ENCODE assay signal across 18 mouse cellular contexts in genomic region chr4:150866494-150866893, GRCm38 (mm10). TPM values are rescaled to one million over a fixed set of nuclear protein-coding genes. Genes with fewer than 3 reads are reported as not detected.
"Had no signal": no experiment of that assay in that cellular context is flagged by ENCODE, and none has a peak within 500 bp of the region (broad histone marks: within the 10 kb centered on the region; RNA-seq: fewer than 3 reads in every experiment).

No protein-coding gene starts in this region.

- H3K9ac ChIP-seq: lung, embryonic 15.5 days; midbrain, embryonic 13.5 days; midbrain, embryonic 15.5 days; neural tube, embryonic 12.5 days; stomach, embryonic 15.5 days had no signal

- ATAC-seq: lung, postnatal 0 days; midbrain, embryonic 13.5 days; midbrain, embryonic 15.5 days had no signal

- H3K4me3 ChIP-seq: lung, embryonic 15.5 days; megakaryocyte, embryonic 14.5 days; midbrain, embryonic 13.5 days; midbrain, embryonic 15.5 days; neural tube, embryonic 12.5 days; stomach, embryonic 15.5 days had no signal

- DNase-seq: lung, adult 2 months; lung, postnatal 14 days; lung, postnatal 36 days; right cerebral cortex, postnatal 14 days; thymus, adult 18-20 months; thymus, postnatal 14 days; thymus, postnatal 36 days had no signal

- H3K27me3 ChIP-seq: lung, embryonic 15.5 days; midbrain, embryonic 13.5 days; midbrain, embryonic 15.5 days; neural tube, embryonic 12.5 days; stomach, embryonic 15.5 days had no signal

- H3K9me3 ChIP-seq: lung, embryonic 15.5 days; megakaryocyte, embryonic 14.5 days; midbrain, embryonic 13.5 days; midbrain, embryonic 15.5 days; neural tube, embryonic 12.5 days; stomach, embryonic 15.5 days had no signal

- H3K27ac ChIP-seq: lung, embryonic 15.5 days; macrophage; midbrain, embryonic 13.5 days; midbrain, embryonic 15.5 days; neural tube, embryonic 12.5 days; stomach, embryonic 15.5 days had no signal

- H3K4me2 ChIP-seq: lung, embryonic 15.5 days; midbrain, embryonic 11.5 days; midbrain, embryonic 13.5 days; midbrain, embryonic 15.5 days; neural tube, embryonic 12.5 days; stomach, embryonic 15.5 days had no signal

RNA-seq across cellular contexts. Expression of gene Tnfrsf9, which starts 47.9 kb away (rescaled TPM):
- total RNA-seq: megakaryocyte progenitor cell, adult 5-6 weeks; midbrain, postnatal 0 days had no signal
